Mouse (Mus musculus): ENCODE measurements around the gene Atp13a3. TPM values are rescaled to one million over a fixed set of nuclear protein-coding genes. Genes with fewer than 3 reads are reported as not detected.

Atp13a3 gene
- polyA plus RNA-seq, 1 experiment from 2014 or later = 14.4 TPM

Other genes with a start within 250 kb of the Atp13a3 start
- not detected in 2 replicates for gene Cpn2, start 138.5 kb downstream of the Atp13a3 start, polyA plus RNA-seq (2016; fragmentation: Nextera tagmentation; extraction: Ambion mirVana)
- gene Lrrc15, start 122.7 kb downstream of the Atp13a3 start, polyA plus RNA-seq (2016; fragmentation: Nextera tagmentation; extraction: Ambion mirVana) = 0.84 and 0.90 TPM in 2 replicates
- gene Gp5, start 95.2 kb downstream of the Atp13a3 start, polyA plus RNA-seq (2016; fragmentation: Nextera tagmentation; extraction: Ambion mirVana) = 1.7 and 2.1 TPM in 2 replicates
- gene Tmem44, start 144.9 kb upstream of the Atp13a3 start, polyA plus RNA-seq (2016; fragmentation: Nextera tagmentation; extraction: Ambion mirVana) = 27.5 and 29.5 TPM in 2 replicates
- gene Lsg1, start 181.6 kb upstream of the Atp13a3 start, polyA plus RNA-seq (2016; fragmentation: Nextera tagmentation; extraction: Ambion mirVana) = 77.4 and 82.8 TPM in 2 replicates
- 11.2 and 12.0 TPM in 2 replicates for gene Fam43a, start 193.7 kb upstream of the Atp13a3 start, polyA plus RNA-seq (2016; fragmentation: Nextera tagmentation; extraction: Ambion mirVana)